Mouse (Mus musculus) retina, postnatal 1 day (tissue): Measurements from ENCODE around the gene Rora.
A peak's percentile ranks its signal among the peaks of the same experiment; 100 is the strongest.

Source experiments
- DNase-seq: peaks from one replicate; pipeline ENCODE4 v3.0.0-alpha.2; 2012

The Rora gene

DNA sequence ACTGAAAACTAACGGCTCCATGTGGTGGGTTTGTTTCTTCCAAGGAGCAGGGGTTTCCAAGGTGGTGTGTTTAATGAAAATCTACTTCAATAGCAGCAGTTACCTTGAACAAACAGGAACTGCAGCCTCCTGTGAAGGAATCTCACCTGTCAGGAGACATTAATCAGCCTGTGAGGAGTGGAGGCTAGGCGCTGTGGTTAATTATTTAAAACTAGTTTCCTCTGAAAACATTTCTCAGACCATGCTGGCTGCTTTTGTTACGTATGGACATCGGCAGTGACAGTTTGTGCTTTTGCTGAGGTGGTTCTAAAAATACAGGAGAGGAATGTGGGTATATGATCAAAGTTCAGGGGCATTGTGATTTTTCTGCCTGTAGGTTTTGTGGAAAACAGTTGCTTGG is 171.5 kb downstream of the Rora start:
- DNase-seq = peak; percentile 26

DNA sequence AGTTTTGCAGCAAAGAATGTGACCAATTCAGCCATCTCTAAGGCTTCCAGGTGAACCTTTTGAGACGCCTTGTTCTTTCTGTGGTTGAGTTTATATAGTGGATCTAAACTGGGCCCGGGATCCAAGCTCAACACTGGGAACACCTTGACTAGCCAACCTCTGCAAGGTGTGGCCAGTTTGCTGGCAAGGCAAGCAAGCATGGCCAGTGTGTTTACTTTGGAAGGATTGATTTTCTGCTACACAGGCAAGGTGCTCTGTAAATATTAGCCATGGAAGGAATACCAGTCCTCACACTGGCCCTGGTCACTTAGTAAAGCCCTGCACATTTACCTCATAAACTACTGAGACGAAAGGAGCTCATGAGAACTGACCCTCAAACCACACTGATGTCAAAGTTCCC is 172.3 kb downstream of the Rora start:
- no peak for DNase-seq

- DNase-seq = no peak
These were observed 173.9 kb downstream of the Rora start for GRCm38 (mm10) chr9:68827441-68827840.

- peak; percentile 28 for DNase-seq
These were observed 176.3 kb downstream of the Rora start for GRCm38 (mm10) chr9:68829903-68830302.

DNA sequence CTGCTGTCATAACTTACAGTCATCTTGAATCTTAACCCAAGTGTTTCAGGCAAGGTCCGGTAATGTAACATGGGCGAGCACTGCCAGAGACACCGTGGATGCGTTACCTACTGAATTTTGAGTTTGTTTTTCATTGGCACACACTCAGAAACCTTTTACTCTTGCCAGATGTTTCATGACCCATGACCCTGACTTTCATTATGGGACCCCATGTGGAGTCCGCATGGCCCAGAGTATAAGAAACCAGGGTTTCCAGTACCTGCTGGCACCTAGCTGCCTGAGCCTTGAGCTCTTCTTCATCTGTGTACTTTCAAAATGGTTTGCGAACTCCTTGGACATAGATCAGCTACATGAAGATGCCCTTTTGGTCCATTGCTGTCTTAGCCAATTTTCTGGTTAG is 179.7 kb downstream of the Rora start:
- no peak for DNase-seq

DNA sequence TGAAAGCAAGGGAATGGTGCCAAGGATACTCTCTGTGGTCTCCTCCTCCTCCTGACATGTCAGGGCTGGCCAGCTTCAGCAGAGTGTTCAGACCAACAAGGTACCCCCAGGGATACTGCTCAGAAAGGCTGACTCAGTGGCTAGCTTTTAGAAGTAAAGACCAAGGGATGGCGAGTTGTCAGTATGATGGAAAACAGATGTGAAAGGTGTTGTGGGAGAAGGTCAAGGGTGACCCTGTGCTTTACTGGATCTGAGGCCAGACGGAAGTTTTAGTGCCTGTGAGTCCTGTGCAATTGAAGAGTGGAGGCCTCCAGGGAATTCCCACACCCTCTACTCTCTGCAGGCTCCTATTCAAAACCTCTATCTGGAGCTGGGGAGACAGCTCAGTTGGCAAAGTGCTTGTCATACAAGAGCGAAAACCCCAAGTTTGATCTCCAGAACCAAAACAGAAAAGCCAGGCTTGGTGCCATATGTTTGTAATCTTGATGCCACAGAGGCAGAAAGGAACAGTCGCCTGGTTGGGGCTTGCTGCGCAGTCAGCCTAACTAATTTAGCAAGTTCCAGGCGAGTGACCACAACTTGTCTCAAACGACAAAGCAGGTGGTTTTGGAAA is 181.6 kb downstream of the Rora start:
- no peak for DNase-seq

GRCm38 (mm10) chr9:68842134-68842892 is 188.7 kb downstream of the Rora start:
- DNase-seq = peak; percentile 61

DNA sequence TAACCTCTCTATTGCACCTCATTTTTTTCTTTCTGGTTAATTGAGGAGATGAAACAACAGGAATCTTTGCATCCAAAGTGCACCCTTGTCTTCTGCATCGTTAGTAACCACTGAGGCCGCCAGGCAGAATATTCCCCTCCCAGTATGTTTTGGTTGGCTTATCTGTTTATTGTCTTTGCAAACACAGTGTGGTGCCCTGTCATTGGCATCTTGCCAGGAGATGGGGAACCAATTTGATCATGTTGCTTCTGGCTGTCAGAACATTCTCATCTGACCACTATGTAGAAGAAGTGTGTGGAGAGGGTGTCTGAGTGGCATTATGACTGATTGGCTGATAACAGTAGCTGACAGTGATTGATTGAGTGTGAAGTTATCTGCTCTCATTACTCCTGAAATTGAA is 192.0 kb downstream of the Rora start:
- peak; percentile 83 for DNase-seq

- peak; percentile 34 for DNase-seq
These were observed 196.7 kb downstream of the Rora start for GRCm38 (mm10) chr9:68850321-68850720.

- no peak for DNase-seq
These were observed 198.6 kb downstream of the Rora start for GRCm38 (mm10) chr9:68852201-68852600.

DNA sequence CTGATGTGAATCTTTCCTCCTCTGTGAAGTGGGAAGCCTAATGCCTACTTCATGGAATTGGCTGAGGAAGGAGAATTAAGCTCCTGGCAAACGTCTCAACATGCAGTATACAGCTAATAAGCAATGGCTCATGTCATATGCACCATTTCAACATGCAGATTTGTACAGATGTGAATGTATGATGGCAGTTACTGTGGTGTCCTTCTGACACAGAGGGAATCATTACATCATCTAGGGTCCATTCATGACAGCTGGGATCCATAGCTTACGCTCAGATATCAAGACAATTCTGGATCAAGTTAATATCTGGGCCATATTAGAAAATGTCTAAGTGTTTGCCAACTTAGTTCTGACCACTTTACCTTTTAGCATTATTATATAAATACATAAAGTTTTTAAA is 199.3 kb downstream of the Rora start:
- DNase-seq = no peak

DNA sequence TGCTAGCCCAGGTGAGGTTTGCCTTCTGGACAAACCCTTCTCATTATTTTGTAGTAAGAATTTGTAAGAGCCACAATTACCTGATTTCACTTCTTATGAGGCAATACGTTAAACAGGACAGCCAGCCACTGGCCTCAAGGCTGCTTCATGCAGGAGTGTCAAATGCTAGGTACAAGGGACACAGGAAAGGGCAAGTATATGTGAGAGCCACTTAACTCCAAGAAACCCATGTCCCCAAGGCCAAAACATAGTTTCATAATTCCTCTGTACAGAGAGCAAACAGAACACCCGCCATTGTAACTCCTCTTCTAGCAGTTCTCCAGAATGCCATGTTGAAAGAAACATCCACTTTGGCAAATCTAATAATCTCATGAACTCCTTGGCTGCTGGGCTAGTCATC is 205.9 kb downstream of the Rora start:
- no peak for DNase-seq

DNA sequence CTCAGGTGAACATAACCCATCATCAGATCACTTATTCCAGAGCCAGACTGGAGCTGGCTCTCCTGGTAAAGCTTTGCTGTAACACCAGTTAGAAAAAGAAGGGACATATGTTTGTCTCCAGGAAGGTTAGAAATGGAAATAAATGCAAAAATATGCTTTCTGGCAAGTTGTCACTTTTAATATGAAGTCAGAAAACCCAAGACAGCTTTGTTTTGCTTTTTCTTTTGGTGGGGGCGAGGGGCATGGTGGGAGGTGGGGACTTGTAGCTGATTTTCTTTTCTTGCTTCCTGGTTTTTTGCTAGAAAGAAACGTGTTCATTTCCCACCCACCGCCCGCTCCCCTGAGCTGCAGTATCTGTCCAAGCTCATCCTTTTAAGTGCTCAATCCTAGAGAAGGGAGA is 212.7 kb downstream of the Rora start:
- no peak for DNase-seq

GRCm38 (mm10) chr9:68873838-68874237 is 220.3 kb downstream of the Rora start:
- DNase-seq = no peak

- no peak for DNase-seq
These were observed 221.0 kb downstream of the Rora start for GRCm38 (mm10) chr9:68874544-68874943.

GRCm38 (mm10) chr9:68875791-68876190 is 222.2 kb downstream of the Rora start:
- DNase-seq = no peak

- DNase-seq = no peak
These were observed 222.7 kb downstream of the Rora start for GRCm38 (mm10) chr9:68876289-68876688.

DNA sequence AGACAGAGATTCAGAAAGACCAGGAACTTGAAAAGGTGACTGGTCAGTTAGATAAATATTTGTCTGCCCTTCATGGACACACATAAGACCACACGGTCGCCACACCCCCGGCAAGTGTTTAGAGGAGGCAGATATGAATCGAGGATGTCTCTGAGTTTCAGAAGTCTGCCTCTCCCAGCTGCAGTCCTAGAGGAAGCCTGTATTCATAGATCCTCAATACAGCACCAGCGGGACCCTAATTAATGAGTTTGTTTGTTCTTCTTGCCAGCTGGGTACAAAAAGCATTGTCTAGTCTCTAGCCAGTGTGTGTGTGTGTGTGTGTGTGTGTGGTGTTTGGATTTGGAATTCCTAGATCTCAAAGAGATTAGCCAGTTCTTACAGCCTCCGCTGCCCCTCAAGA is 228.3 kb downstream of the Rora start:
- DNase-seq = peak; percentile 93

GRCm38 (mm10) chr9:68883005-68883404 is 229.4 kb downstream of the Rora start:
- no peak for DNase-seq

- DNase-seq = no peak
These were observed 230.1 kb downstream of the Rora start for GRCm38 (mm10) chr9:68883687-68884086.

GRCm38 (mm10) chr9:68884451-68885035 is 231.0 kb downstream of the Rora start:
- DNase-seq = no peak

- peak; percentile 26 for DNase-seq
These were observed 235.1 kb downstream of the Rora start for GRCm38 (mm10) chr9:68888670-68889069.

GRCm38 (mm10) chr9:68891431-68891830 is 237.8 kb downstream of the Rora start:
- no peak for DNase-seq

DNA sequence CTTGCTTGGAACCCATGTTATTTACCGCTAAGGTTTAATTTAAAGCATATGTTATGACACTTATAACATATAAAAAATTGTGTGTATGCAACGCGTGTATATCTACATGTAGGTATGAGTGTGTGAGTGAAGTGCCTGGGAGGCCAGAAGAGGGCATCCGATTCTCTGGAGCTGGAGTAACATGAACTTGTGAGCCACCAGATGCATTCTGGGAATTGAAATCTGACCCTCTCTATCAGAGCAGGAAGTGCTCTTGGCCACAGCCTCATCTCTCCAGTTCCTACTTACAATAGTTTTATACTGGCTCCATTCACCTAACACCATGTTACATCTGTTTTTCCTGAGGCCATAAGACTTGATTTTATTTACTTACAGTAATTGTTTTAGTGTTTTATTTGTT is 238.8 kb downstream of the Rora start:
- no peak for DNase-seq
